Mouse (Mus musculus) embryo, embryonic 9.5 days (tissue): ENCODE results near the gene Slc23a2.
A peak's percentile ranks its signal among the peaks of the same experiment; 100 is the strongest.

Experiments
- DNase-seq: peaks from one replicate; pipeline ENCODE4 v3.0.0-alpha.2; 2017; ENCODE audit errors: extremely low spot score

Gene Slc23a2

DNA sequence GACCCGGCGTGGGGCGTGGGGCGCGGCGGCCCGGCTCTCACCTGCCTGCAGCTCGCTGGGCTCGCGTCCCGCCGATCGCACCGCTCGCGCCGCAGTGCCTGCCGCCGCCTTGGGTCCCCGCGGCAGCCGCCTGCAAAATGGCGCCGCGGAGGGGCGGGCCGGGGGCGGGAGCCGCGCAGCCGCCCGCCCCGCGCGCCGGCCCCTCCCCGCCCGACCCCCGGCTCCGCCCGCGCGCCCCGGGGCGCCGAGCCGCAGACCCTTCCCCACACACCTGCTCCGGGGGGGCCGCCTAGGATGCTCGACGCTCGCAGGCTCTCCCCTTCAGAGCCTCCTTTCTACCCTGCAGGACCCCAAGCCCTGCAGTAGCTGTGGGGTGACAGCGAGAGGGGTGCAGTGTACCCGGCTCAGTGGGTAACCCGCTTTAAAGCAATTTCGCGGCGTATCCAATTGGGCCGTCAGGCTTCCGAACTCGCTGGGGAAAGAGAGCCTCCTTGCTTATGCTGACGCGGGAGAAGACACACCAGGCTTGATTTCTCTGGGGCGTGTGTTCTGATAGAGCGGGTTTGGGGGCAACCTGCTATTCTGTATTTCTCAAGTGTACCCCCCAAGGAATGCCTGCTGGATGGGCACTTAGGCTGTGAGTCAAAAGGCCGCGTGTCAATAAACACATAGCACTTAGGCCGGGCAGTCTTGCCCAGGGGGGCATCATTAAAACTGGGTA lies at the start of gene Slc23a2:
TSS of gene Slc23a2 (minus strand) at position 138 of the 721 bp plus-strand sequence.
- peak; percentile 47 for DNase-seq

DNA sequence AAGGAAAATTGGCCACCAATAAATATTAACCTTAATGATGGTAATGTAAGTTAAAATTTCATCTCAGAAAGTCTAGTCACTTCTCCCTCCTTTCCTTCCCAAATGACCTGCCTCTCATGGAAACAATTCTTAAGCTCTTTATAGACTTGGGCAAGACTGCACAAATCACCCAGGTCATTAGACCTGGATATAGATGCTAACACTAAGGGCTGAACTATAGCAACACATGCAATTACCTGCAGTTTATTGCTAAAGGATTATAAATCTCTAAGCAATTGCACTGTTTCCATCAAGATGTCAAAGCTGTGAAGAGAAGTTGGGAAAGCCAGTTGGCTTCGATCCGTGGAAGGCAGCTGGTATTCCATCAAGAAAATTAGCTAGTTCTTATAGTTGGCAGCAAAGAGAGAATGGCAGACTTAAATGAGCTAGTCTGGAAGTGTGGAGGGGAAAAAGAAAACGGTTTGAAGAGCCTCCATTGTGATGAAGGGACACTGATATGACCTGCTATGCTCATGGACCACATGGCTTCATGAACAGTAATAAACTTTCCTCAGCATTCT lies 45.8 kb upstream of the Slc23a2 start:
- no peak for DNase-seq

DNA sequence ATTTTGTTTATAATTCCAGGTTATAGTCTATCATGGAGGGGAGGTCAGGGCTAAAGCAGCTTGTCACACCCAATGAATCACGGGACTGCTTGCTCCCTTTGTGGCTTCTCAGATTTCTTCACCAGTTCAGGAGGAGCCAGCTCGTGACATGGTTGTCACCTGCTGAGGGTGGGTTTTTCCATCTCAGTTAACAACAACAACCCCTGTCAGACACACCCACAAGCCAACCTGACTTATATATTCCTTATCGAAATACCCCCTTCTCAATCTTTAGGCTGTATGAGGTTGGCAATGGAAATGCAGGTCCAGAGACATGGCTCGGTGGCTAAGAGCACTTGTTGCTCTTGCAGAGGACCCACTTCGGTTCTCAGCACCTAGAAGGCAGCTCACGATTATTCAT lies 39.0 kb upstream of the Slc23a2 start:
- no peak for DNase-seq

DNA sequence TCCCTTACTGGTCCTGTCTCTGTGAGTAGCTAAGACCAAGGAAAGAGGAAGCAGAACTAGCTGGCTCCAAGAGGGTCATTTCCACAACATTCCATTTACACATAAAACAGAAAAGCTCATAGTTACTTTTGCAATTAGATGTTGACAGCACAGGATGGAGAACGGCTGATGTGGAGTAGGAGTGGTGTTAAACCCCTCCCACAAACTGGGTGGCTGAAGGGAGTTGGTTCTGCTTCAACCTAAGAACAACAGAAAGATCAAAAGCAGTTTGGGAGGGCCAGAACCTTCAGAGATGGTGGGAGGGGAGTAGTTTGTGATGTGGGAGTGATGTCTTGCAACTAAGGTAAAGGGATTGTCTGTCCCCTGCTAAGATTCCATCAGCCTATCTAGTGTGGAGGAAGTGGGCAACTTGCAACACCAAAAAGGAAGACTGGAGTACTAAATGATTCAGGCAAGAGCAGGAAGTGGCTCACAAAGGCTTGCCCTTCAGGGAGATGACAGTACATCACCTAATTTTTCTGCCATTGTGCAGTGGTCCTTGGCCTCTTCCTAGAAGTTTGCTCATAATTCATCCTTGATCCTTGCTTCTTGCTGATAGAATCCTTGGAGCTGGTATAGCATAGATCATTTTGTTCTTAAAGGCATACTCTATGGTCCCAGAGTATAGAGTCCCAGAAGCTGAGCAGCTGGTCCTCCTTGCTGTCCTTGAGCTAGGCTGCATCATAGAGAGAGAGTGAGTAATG lies 35.7 kb upstream of the Slc23a2 start:
- no peak for DNase-seq

DNA sequence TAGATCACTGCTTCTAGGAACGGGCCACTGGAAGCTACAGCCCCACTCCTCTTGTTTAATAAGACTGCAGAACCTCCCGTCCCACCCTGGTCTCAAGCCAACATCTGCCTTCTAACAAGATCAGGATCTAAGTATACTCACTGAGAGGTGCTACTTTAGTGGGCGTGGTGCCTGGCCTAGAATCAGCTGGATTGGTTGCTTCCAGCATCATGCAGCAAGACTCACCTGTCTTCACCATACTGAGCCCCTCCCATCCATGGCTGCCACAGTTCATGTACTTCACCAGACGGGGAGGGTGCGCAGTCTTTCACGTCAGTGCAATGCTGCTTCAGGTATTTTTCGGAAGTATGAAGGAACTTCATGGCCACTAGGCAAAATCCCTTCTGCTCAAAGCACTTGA lies 34.5 kb upstream of the Slc23a2 start:
- DNase-seq, result no peak

DNA sequence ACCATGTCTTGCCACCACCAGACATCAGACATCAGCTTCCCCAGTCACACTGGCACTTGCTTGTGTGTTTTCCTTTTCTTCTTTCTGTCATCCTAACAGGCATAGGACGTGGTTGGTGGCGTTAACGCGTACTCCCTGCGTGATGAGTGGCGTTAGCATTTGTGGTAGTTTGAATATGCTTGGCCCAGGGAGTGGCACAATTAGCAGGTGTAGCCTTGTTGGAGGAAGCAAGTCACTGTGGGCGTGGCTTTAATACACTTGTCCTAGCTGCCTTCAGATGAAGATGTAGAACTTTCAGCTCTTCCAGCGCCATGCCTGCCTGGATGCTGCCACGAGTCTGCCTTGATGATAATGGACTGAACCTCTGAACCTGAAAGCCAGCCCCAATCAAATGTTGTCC lies 32.5 kb upstream of the Slc23a2 start:
- DNase-seq, result no peak

DNA sequence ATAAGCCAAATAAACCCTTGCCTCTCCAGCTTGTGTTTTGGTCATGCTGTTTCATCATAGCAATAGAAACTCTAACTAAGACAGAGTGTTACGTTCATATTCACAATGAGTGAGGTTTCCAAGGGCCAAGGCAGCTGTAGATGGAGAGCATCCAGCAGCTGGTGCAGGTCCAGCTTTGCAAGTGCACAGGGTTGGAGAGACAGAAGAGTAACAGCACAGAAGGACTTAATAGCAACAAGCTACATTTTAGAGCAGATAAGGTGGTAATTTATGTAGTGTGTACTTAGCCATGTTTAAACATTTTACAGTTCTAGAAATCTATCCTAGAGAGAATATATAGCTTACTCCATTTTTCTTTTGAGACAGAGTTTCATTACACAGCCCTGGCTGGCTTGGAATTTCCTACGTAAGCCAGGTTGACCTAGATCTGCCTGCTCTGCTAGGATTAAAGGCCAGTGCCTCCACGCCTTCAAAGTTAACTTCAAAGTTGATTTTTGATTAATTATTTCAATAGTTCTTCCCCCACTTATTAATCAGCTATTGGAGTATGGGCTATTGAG lies 31.5 kb upstream of the Slc23a2 start:
- DNase-seq, result no peak

DNA sequence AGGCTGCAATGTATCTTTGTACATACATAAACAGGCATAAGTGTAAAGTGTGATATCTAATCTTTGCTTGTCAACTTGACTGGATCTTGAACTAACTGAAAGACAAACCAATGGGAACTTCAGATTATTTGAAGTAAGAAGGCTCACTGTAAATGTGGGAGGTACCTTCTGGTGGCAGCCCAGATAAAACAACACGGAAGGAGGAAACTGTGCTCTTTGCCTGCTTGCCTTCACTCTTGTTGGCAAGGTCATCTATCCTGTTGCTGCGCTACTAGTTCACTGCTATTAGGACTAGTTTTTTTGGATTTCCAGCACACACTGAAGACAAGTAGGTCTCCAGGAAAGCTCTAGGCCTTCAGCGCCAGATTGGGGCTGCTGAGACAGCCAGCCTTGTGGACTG lies 29.1 kb upstream of the Slc23a2 start:
- DNase-seq, result no peak

DNA sequence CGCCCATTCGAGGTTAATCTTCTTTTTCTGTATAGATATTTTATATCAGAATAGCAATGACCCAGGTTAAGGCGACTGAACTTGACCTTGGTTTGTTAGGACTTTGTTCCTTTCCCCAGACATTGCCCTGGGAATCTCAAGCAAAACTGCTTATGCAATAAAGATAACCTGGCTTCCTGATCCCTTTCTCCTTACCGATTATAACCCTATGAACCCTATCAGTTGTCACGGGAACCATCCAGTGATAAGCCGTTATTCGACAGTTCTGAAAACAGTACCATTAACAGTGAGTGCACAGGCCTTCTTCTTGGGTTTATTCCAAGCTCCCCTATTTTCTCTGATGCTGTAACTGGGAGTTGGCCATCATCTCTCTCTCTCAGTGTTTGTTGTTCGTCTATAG lies 27.0 kb upstream of the Slc23a2 start:
- DNase-seq, result no peak

DNA sequence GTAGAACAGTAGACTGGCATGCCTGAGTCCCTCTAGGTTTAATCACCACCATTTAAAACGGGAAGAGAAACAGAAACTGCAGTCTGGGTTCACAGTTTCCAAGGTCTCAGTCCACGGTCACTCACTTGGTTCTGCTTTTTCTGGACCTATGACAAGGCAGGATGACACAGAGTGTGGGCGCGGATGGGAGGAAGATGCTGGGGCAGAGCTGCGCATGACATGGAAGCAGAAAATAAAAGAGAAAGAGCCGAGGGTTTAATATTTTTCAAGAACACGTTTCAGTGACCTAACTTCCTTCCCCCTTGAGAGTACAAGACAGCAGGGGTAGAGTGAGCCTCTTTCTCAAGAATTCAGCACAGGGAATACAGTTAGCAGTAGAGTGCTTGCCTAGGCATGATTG lies 24.2 kb upstream of the Slc23a2 start:
- DNase-seq, result no peak

DNA sequence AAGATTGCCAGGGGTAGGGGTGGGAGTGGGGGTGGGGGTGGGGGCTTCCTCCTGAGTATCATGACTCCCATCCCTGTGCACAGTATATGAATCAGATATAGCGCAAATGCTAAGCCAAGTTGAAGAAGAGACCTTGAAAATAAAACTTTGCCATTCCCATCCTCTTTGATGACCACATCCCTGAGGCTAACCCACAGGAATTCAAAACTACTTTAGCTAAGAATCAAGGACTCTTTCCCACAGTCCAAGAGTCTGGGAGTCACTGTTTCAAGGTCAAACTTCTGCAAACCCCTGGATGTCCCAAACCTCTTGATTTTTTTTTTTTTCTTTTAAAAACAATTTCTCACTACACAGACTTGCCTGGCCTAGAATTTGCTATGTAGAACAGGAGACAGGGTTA lies 18.7 kb upstream of the Slc23a2 start:
- no peak for DNase-seq

DNA sequence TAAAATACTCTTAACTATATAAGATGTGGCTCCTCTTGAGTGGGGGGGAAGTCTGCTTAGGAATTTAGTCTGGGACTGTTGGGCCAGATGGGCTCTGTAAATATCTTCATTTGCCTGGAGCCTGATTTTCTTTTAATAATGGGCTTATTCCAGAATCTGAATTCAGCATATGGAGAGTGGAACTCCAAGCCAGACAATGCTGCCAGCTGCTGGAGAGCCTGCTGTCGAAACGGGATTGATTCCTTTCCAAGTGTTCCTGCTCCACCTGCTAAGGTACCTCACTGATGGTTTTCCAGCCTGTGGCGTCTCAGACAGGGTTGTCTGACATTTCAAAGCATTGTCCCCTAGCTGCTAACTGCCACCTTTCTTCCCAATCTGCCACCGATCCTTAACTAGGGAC lies 12.6 kb upstream of the Slc23a2 start:
- no peak for DNase-seq

DNA sequence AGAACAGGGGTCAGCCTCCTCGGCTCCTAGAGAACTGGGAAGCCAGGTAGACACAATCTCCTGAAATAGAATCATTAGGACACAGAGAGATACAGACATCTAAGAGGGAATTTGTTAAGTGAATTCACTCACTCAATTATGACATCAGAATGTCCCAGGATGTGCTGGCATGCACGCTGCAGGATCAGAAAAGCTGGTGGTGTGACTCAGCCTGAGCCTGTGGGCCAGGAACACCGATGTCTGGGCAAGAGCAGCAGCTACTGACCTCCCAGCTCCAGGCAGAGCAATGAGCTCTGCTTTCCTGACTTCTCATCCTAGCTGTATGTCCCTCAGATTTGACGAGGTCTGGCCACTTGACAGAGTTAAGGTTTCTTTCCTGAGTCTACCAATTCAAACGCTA lies 7.8 kb upstream of the Slc23a2 start:
- DNase-seq, result no peak

DNA sequence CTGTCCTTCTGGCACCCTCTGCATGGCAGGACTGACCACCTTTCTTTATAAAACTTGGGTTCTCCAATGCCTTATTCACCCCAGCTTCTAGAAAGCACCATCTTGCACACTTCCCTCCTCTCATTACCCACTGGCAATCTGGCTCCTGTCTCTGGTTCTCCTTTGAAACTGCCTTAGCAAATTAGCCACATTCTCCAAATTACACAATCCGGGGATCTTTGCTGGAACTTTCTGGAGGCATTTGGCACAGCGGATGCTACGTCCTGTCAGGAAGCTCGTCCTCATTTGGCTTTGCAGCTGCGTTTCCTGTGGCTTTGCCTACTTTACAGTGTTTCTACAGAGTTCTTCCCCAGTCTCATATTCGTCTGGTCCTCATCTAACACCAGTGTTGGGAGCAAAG lies 6.7 kb upstream of the Slc23a2 start:
- no peak for DNase-seq

DNA sequence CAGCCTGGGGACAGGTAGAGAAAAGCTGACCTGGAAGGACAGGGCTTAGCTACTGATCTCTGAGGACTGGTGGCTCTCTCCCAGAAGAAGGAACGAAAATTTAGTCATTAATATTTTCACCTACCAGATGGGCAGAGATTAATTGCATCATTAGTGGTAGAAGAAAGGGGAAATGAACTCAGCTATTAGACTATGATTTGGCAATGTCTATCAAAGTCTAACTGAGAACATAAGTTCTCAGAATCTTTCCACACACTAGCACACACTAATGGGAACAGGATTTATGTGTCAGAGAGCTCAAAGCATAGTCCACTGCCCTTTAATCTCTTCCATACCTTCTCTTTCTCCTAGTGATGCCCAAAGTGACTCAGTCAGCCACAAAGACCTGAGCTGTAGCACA lies 6.0 kb upstream of the Slc23a2 start:
- no peak for DNase-seq

DNA sequence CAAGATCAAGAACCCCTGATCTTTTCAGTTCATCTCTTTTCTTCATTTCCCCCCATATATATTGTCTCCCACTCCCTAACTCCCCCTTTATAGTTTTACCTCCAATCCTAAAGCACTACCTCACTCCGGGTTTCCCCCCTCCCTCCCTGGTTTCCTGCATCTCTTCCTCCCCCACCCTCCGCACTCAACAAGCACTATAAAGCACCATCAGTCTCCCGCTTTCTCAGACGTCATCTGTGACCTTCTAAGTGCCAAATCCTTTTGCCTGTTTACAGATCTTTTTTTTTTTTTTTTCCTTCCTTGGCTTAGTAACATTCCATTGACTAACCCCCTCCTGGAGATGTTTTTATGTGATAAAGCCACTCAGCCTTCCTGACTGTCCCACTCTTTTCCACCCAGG lies 1.6 kb upstream of the Slc23a2 start:
- DNase-seq, result no peak

DNA sequence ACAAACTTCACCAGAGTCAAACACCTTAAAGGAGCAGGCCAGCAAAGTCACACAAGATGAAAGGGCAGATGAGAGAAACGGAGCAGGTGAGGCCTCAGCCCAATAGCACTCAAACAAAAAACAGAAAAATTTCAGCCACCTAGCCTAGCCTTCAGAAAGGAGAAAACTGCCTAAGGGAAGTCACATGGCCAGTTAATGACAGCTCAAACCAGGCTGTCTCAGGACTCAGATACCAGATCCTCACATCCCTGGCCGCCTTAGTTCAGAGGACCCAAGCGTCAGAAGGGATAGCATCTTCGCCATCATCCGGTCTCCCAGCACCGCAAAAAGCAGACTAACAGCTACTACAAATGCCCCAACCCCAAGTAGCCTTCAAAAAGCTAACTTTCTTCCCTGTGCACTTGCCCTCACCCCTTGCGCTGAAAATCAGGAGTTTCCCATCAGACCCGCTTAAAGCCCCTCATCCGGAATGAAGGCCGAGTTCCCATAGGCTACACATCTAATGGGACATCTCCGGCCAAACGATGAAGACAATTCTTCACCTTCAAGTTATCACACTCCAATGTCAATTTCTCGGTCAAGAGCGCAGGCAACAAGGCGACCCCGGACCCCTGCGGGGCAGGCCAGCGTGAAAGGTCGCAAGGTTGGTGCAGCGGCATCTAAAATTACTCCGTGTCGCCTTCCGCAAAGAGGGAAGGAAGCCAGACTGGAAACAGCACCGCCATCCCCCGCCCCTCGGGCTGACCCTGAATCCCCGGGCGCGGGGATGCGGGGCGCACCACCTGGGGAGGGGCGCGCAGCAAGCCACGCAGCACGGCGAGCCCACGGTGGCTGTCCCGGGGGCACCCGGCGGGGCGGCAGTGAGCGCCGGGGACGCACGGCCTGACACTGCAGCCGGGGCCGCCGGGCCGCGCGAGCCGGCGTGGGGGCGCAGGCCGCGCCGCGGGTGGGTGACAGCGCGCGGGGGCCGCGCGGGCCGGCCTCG lies 673 bp downstream of the Slc23a2 start:
- DNase-seq, result peak; percentile 54

DNA sequence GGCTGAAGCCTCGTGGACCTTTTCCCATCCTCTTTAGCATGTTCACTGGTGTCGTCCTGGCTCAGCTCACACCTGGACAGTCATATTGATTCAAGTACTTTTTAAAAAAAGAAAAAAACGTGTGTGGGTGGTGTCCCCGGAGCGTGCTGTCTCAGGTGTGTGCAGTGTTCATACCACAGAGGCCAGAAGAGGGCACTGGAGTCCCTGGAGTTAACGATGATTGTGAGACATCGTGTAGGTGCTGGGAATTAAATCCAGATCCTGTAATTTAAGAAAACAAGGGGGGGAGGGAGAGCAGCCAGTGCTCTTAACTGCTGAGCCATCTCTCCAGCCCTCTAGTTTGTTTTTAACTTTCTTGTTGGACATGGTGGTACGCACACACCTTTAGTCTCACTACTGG lies 2.3 kb downstream of the Slc23a2 start:
- no peak for DNase-seq

DNA sequence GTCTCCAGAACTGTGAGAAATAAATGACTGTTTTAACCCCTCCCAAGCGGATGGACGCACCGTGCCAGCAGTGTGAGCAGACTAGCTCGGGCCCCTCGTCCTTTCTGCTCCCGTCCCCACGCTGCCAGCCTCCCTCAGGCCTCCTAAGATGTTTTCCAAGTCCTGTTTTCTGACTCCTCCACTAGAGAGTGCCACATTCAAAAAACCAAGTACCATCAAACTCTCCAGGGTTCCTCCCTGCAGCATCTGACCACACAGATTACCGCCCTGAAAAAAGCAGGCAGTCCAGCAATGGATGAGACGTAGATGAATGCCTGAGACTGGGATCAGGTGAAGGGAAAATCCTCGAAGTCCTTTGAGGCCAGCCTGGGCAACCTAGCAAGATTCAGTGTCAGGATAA lies 4.4 kb downstream of the Slc23a2 start:
- no peak for DNase-seq

DNA sequence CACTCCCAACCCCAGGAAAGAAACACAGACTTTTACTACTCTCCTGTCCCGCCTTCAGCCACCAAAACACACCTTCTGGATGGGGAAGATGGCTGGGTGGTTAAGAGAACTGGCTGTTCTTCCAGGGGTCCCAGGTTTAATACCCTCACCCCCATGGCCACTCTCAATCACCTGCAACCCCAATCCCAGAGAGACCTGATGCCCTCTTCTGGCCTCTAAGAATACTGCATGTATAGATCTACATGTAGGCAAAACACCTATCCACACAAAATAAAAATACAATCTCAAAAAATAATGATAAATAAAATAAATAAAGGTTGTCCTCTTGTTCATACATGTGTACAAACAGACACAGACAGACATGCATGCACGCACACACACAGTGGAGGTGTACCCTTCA lies 5.8 kb downstream of the Slc23a2 start:
- DNase-seq, result no peak

DNA sequence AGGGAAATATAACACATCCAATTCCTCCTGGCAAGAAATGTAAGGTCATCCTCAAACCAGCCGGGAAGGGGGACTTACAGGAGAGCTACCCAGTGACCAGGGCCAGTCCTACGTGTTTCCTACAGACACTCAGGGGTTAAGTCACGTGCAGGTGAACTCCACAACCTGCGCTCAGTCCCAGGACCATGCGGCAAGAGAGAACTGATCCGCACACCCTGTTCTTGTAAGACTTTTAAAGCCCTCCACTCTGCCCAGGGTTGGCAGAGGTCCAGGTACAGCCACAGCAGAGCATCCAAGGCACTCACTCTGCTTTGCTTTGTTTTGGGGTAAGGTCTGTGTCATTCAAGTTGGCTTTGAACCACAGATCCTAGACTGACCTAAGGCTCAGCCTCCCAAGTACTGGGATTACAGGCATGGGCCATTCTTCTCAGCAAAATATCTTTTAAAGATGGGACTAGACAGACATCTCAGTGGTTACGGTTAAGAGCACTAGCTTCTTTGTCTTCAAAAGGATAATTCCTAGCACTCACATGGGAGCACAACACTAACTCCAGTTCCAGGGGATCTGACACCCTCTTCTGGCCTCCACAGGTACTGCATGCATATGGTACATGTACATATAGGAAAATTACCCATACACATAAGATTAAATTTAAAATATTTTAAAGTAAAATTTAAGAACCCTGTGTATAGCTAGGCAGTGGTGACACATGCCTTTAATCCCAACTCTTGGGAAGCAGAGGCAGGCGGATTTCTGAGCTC lies 8.9 kb downstream of the Slc23a2 start:
- no peak for DNase-seq
